Mouse (Mus musculus) stomach, postnatal 0 days (tissue): ENCODE measurements around the gene Nlk.

ENCODE experiments used
- CTCF ChIP-seq: IDR thresholded peaks from 2 replicates; pipeline ENCODE4 v1.5.1; 2016; ENCODE audit warnings: antibody characterized with exemption, low read depth, mild to moderate bottlenecking, moderate library complexity
- EP300 ChIP-seq: optimal IDR thresholded peaks from 2 replicates; pipeline ENCODE3; 2016; ENCODE audit warnings: antibody characterized with exemption

DNA sequence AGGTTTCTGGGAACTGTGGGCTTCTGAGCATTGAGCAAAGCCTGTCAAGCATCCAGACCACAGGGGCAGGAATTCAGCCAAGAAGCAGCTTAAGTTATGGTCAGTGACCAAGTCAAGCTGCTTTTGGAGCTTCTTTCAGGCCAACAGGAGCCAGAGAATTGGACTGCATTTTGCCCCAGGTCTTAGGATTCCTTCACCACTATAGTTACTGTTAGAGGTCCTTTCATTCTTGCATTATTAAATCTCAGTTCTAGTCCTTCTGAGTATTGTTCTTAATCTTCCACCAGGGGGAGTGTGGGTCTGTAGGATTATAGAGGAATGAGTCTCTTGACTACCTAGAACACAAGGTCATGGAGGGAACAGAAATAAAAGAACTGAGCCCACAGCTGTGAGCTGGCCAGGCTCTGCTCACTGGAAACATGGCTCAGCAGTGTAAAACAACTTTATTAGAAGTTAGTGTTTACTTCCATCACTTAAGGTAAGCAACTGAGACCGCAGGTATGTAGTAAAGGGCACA is 174.6 kb downstream of the Nlk start:
- TF ChIP-seq CTCF (peak; percentile 70), EP300 (no peak)
